Mouse (Mus musculus) CH12.LX (cell line): ENCODE data around the gene Ascl4. TPM values are rescaled to one million over a fixed set of nuclear protein-coding genes. Genes with fewer than 3 reads are reported as not detected.
A peak's percentile ranks its signal among the peaks of the same experiment; 100 is the strongest.

ENCODE experiments used
- DNase-seq: peaks from one replicate; pipeline ENCODE4 v3.0.0-alpha.2; 2013; ENCODE audit errors: extremely low read depth
- H3K27ac ChIP-seq: 2 replicates; pipeline ENCODE4 v1.5.1; 2012; ENCODE audit warnings: low read depth, mild to moderate bottlenecking, control low read depth, moderate library complexity; ENCODE audit not compliant: insufficient read depth
- H3K27me3 ChIP-seq: replicated peaks from 2 replicates; pipeline ENCODE3; 2012; ENCODE audit warnings: inconsistent platforms
- H3K36me3 ChIP-seq, 2 experiments: replicated peaks in 1 of 2; 2 replicates each; pipeline versions ENCODE3 to v1.6.1; 2012; ENCODE audit warnings: inconsistent platforms in 1 of 2, low read length in 1 of 2, mild to moderate bottlenecking in 1 of 2, mixed read lengths in 1 of 2, moderate library complexity in 1 of 2; ENCODE audit not compliant: control insufficient read depth in 1 of 2, insufficient read depth in 1 of 2
- H3K4me1 ChIP-seq, 2 experiments: 2 replicates each; pipeline ENCODE4 v1.6.1; 2012; ENCODE audit warnings: inconsistent platforms in 1 of 2, moderate library complexity in 1 of 2; ENCODE audit not compliant: insufficient read depth in 2 of 2, control insufficient read depth in 1 of 2
- H3K4me2 ChIP-seq: 2 replicates; pipeline ENCODE4 v1.6.1; 2012; ENCODE audit warnings: low read depth, mild to moderate bottlenecking, control low read depth; ENCODE audit not compliant: poor library complexity, insufficient read depth, severe bottlenecking
- H3K4me3 ChIP-seq, 3 experiments: fragments of 150-350 bp in 1 of 3; sonication (generic) in 1 of 3; replicated peaks in 1 of 3; 2 replicates each; pipeline versions ENCODE3 to v1.5.1; 2011 to 2012; ENCODE audit warnings: low read depth in 2 of 3, low read length in 2 of 3, mild to moderate bottlenecking in 2 of 3, moderate library complexity in 2 of 3, control low read depth in 1 of 3, improper control_type of control experiment in 1 of 3, inconsistent platforms in 1 of 3, mixed read lengths in 1 of 3; ENCODE audit not compliant: poor library complexity in 1 of 3
- H3K79me2 ChIP-seq: replicated peaks from 2 replicates; pipeline ENCODE4 v1.6.1; 2012; ENCODE audit warnings: mild to moderate bottlenecking, moderate library complexity; ENCODE audit not compliant: control insufficient read depth, poor library complexity, insufficient read depth, severe bottlenecking; ENCODE audit errors: extremely low read depth
- H3K9ac ChIP-seq: 2 replicates; pipeline ENCODE4 v1.6.1; 2012; ENCODE audit warnings: low read depth, mild to moderate bottlenecking, control low read depth, moderate library complexity; ENCODE audit not compliant: insufficient read depth
- H3K9me3 ChIP-seq: replicated peaks from 2 replicates; pipeline ENCODE3; 2012; ENCODE audit warnings: low read length, inconsistent platforms, mixed read lengths
- CHD1 ChIP-seq: IDR thresholded peaks from 2 replicates; pipeline ENCODE4 v1.6.1; 2012; ENCODE audit warnings: low read depth, low read length, improper control_type of control experiment, inconsistent platforms
- CHD2 ChIP-seq: IDR thresholded peaks from 2 replicates; pipeline ENCODE4 v1.6.1; 2011; ENCODE audit warnings: low read length, improper control_type of control experiment
- HCFC1 ChIP-seq: IDR thresholded peaks from 2 replicates; pipeline ENCODE4 v1.6.1; 2012; ENCODE audit warnings: low read depth, mild to moderate bottlenecking, inconsistent platforms, low read length, improper control_type of control experiment
- JUND ChIP-seq: conservative IDR thresholded peaks from 2 replicates; pipeline ENCODE4 v1.6.1; 2011; ENCODE audit warnings: low read depth, low read length, improper control_type of control experiment
- MAZ ChIP-seq: IDR thresholded peaks from 2 replicates; pipeline ENCODE4 v1.6.1; 2012; ENCODE audit warnings: low read depth, mild to moderate bottlenecking, inconsistent platforms, low read length, improper control_type of control experiment, moderate library complexity
- MXI1 ChIP-seq: IDR thresholded peaks from 2 replicates; pipeline ENCODE4 v1.6.1; 2011; ENCODE audit warnings: mild to moderate bottlenecking, low read depth, low read length, improper control_type of control experiment
- MYC ChIP-seq: IDR thresholded peaks from 2 replicates; pipeline ENCODE4 v1.6.1; 2011; ENCODE audit warnings: low read depth, mild to moderate bottlenecking, improper control_type of control experiment, low read length
- NELFE ChIP-seq: IDR thresholded peaks from 2 replicates; pipeline ENCODE4 v1.6.1; 2011; ENCODE audit warnings: low read depth, low read length, improper control_type of control experiment
- NRF1 ChIP-seq: IDR thresholded peaks from 2 replicates; pipeline ENCODE4 v1.6.1; 2014; ENCODE audit warnings: low read depth, mild to moderate bottlenecking, inconsistent platforms, low read length, improper control_type of control experiment, moderate library complexity
- RAD21 ChIP-seq: IDR thresholded peaks from 2 replicates; pipeline ENCODE4 v1.6.1; 2011; ENCODE audit warnings: low read depth, mild to moderate bottlenecking, low read length, improper control_type of control experiment, moderate library complexity
- RCOR1 ChIP-seq: conservative IDR thresholded peaks from 2 replicates; pipeline ENCODE4 v1.6.1; 2012; ENCODE audit warnings: low read depth, mild to moderate bottlenecking, inconsistent platforms, low read length, improper control_type of control experiment
- SIN3A ChIP-seq: IDR thresholded peaks from 2 replicates; pipeline ENCODE4 v1.6.1; 2012; ENCODE audit warnings: low read length, improper control_type of control experiment, inconsistent platforms
- USF1 ChIP-seq: IDR thresholded peaks from 2 replicates; pipeline ENCODE4 v1.6.1; 2014; ENCODE audit warnings: low read depth, mild to moderate bottlenecking, inconsistent platforms, low read length, improper control_type of control experiment
- dilution Hi-C: fragments of 300-500 bp; cut with MboI; formaldehyde crosslinking; loops from 2 replicates; pipeline ENCODE4 v1.14.3; 2020; ENCODE audit warnings: low sequenced_read_pairs; ENCODE audit not compliant: extremely low pct_unique_long_range_greater_than_20kb, extremely low pct_ligation_motif_present
- in situ Hi-C: fragments of 300-500 bp; cut with MboI; formaldehyde crosslinking; loops from 3 replicates; pipeline ENCODE4 v1.14.3; 2019; ENCODE audit warnings: low sequenced_read_pairs, low pct_ligation_motif_present, low pct_unique_long_range_greater_than_20kb, mixed read lengths
- polyA plus RNA-seq: library from polyadenylated mRNA; unstranded; fragments of >175 nt; gene quantifications from 2 replicates; pipeline ENCODE4 v1.2.1, GENCODE M21; 2012; ENCODE audit warnings: low read depth; ENCODE audit not compliant: insufficient read length
- total RNA-seq, 2 experiments: library from RNA; depleted of rRNA; stranded (reverse); fragments of 300-350 nt in 1 of 2; fragments of >200 nt in 1 of 2; gene quantifications; 2 replicates each; pipeline ENCODE4 v1.2.3; 2012 to 2014

The Ascl4 gene
- total and polyA plus RNA-seq, 3 experiments, result 0.11 to 0.13 TPM; not detected in 1

GRCm38 (mm10) chr10:85929208-85929591, 1.7 kb downstream of the Ascl4 start:
- H3K4me3 ChIP-seq, result peak overlapping the region in 2 of 3 experiments; percentile 34 to 55
- no peak for DNase-seq
- TF ChIP-seq NRF1, result no peak
- no peak for TF ChIP-seq MYC
- TF ChIP-seq SIN3A, result no peak
- no peak for TF ChIP-seq HCFC1
- in situ Hi-C loops, result no loop called here
- no peaks in the 10 kb centered on the region for H3K9me3 ChIP-seq
- peak overlapping the region; percentile 69 for H3K9ac ChIP-seq
- dilution Hi-C loops, result no loop called here
- no peak overlapping the region for H3K27ac ChIP-seq
- H3K36me3 ChIP-seq, result no peaks in the 10 kb centered on the region
- peaks cover 8 to 25% of the 10 kb centered on the region in 2 experiments for H3K4me1 ChIP-seq
- peaks cover 23% of the 10 kb centered on the region for H3K27me3 ChIP-seq
- H3K4me2 ChIP-seq, result peak overlapping the region; percentile 99
- H3K79me2 ChIP-seq, result no peaks in the 10 kb centered on the region

- peaks cover 8 to 25% of the 10 kb centered on the region in 2 experiments for H3K4me1 ChIP-seq
- no peak for DNase-seq
- H3K4me2 ChIP-seq, result no peak overlapping the region
- H3K27me3 ChIP-seq, result peaks cover 23% of the 10 kb centered on the region
- H3K36me3 ChIP-seq, result peaks cover 0 to under 1% of the 10 kb centered on the region in 2 experiments
- no peaks in the 10 kb centered on the region for H3K9me3 ChIP-seq
- H3K9ac ChIP-seq, result no peak overlapping the region
- in situ Hi-C loops, result no loop called here
- dilution Hi-C loops, result no loop called here
- no peak overlapping the region for H3K27ac ChIP-seq
- H3K4me3 ChIP-seq, result no peak overlapping the region
- no peaks in the 10 kb centered on the region for H3K79me2 ChIP-seq
- no peak for TF ChIP-seq CHD2
- TF ChIP-seq NELFE, result no peak
- no peak for TF ChIP-seq SIN3A
- no peak for TF ChIP-seq HCFC1
- no peak for TF ChIP-seq RAD21
Observed at GRCm38 (mm10) chr10:85929962-85930361, 2.5 kb downstream of the Ascl4 start.

- Histone ChIP-seq H3K4me3 (no peak overlapping the region), H3K9me3 (no peaks in the 10 kb centered on the region), H3K4me1 (no peaks in the 10 kb centered on the region)
- dilution Hi-C loops, result no loop called here
- TF ChIP-seq MAZ, result no peak
- TF ChIP-seq USF1, result no peak
- no peak for TF ChIP-seq JUND
- TF ChIP-seq CHD1, result no peak
- TF ChIP-seq MYC, result no peak
- no peak for TF ChIP-seq HCFC1
- no peak for TF ChIP-seq RAD21
- no peak for TF ChIP-seq RCOR1
- TF ChIP-seq MXI1, result no peak
- TF ChIP-seq, all 38 proteins: peak for 0
- in situ Hi-C loops, result no loop called here
- Histone ChIP-seq H3K4me2 (no peak overlapping the region), H3K36me3 (peaks cover 42 to 63% of the 10 kb centered on the region in 2 experiments), H3K27ac (no peak overlapping the region), H3K27me3 (no peaks in the 10 kb centered on the region), H3K9ac (no peak overlapping the region), H3K79me2 (no peaks in the 10 kb centered on the region)
- no peak for DNase-seq
Observed at GRCm38 (mm10) chr10:85936280-85936965, 8.9 kb downstream of the Ascl4 start.
